Mouse (Mus musculus) heart, adult 2 months (tissue): ENCODE results near the gene Ubqln4. TPM values are rescaled to one million over a fixed set of nuclear protein-coding genes. Genes with fewer than 3 reads are reported as not detected.

Experiments used
- DNase-seq, 2 experiments: peaks; one replicate each; pipeline ENCODE4 v3.0.0; 2021
- H3K27ac ChIP-seq: fragments of 200-600 bp; 2 replicates; pipeline ENCODE4 v1.8.1; 2022
- H3K27me3 ChIP-seq: fragments of 200-500 bp; 2 replicates; pipeline ENCODE4 v1.6.1; 2012; ENCODE audit warnings: mild to moderate bottlenecking, low read length, inconsistent platforms, mixed read lengths; ENCODE audit not compliant: control insufficient read depth, insufficient read depth
- H3K36me3 ChIP-seq: fragments of 200-500 bp; 2 replicates; pipeline ENCODE4 v1.6.1; 2012; ENCODE audit warnings: low read length, inconsistent platforms; ENCODE audit not compliant: control insufficient read depth, insufficient read depth
- H3K4me1 ChIP-seq: fragments of 200-500 bp; 2 replicates; pipeline ENCODE4 v1.6.1; 2011; ENCODE audit warnings: low read length; ENCODE audit not compliant: control insufficient read depth, insufficient read depth
- H3K4me3 ChIP-seq: fragments of 200-600 bp; 2 replicates; pipeline ENCODE4 v1.8.1; 2022
- H3K79me2 ChIP-seq: fragments of 200-500 bp; replicated peaks from 2 replicates; pipeline ENCODE4 v1.6.1; 2012; ENCODE audit warnings: mild to moderate bottlenecking, inconsistent platforms, low read length, moderate library complexity, mixed read lengths; ENCODE audit not compliant: control insufficient read depth, insufficient read depth
- H3K9ac ChIP-seq: fragments of 200-500 bp; 2 replicates; pipeline ENCODE4 v1.6.1; 2012; ENCODE audit warnings: low read depth, mild to moderate bottlenecking, control low read depth, inconsistent platforms, low read length, mixed read lengths
- CTCF ChIP-seq: fragments of 200-600 bp; IDR thresholded peaks from 2 replicates; pipeline ENCODE4 v1.8.1; 2022; ENCODE audit warnings: antibody characterized with exemption, mild to moderate bottlenecking, moderate library complexity
- EP300 ChIP-seq: fragments of 200-500 bp; IDR thresholded peaks from 2 replicates; pipeline ENCODE4 v1.6.1; 2011; ENCODE audit warnings: low read depth, low read length, control low read depth; ENCODE audit not compliant: insufficient read depth
- POLR2A ChIP-seq: fragments of 200-500 bp; IDR thresholded peaks from 2 replicates; pipeline ENCODE4 v1.6.1; 2011; ENCODE audit warnings: mild to moderate bottlenecking, low read depth, low read length, control low read depth; ENCODE audit not compliant: insufficient read depth
- WGBS: fragments of 180-500 bp; shearing (Covaris S2); methylation state at CpG from one replicate; pipeline ENCODE4 v1.1.7; 2018; 5-methylcytosine and 5-hydroxymethylcytosine counted together
- intact Hi-C: fragments of 180-260 bp; cut with DNase I; formaldehyde crosslinking; loops from one replicate; pipeline ENCODE4 v1.15.1; 2025
- polyA plus RNA-seq: library from polyadenylated mRNA; depleted of rRNA; stranded (reverse); fragments of >200 nt; gene quantifications from 2 replicates; pipeline ENCODE4 v1.2.3, GENCODE M21; 2012
- total RNA-seq, 2 experiments: library from RNA; stranded (reverse); gene quantifications; 2 replicates each; pipeline ENCODE4 v1.2.3; 2021

Gene Ubqln4
- total and polyA plus RNA-seq, 3 experiments: 69.3 to 76.5 (median 70.1) TPM

DNA sequence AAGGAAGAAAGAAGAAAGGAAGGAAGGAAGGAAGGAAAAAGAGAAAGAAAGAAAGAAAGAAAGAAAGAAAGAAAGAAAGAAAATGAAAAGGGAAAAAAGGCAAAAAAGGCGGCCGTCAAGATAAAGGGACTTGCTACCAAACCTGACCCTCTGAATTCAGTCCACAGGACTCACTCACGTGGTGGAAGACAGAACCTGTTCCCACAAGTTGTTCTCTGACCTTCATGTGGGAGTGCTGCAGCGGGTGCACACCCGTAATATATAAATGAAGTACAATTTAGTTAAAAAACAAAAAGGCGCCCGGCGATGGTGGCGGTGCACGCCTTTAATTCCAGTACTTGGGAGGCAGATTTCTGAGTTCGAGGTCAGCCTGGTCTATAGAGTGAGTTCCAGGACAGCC is 24.9 kb upstream of the Ubqln4 start:
- intact Hi-C loops: no loop called here
- no peaks in the 10 kb centered on the region for H3K27me3 ChIP-seq
- WGBS: 89% methylated on average over 11 of the region's 11 CpGs
- H3K4me1 ChIP-seq: no peaks in the 10 kb centered on the region; the same call in 1 of the 2 replicates
- no peak for DNase-seq
- H3K79me2 ChIP-seq: no peaks in the 10 kb centered on the region
- no peak overlapping the region for H3K27ac ChIP-seq
- no peak overlapping the region for H3K4me3 ChIP-seq
- H3K36me3 ChIP-seq: no peaks in the 10 kb centered on the region
- H3K9ac ChIP-seq: no peak overlapping the region
- TF ChIP-seq POLR2A (no peak), EP300 (no peak), CTCF (no peak)

DNA sequence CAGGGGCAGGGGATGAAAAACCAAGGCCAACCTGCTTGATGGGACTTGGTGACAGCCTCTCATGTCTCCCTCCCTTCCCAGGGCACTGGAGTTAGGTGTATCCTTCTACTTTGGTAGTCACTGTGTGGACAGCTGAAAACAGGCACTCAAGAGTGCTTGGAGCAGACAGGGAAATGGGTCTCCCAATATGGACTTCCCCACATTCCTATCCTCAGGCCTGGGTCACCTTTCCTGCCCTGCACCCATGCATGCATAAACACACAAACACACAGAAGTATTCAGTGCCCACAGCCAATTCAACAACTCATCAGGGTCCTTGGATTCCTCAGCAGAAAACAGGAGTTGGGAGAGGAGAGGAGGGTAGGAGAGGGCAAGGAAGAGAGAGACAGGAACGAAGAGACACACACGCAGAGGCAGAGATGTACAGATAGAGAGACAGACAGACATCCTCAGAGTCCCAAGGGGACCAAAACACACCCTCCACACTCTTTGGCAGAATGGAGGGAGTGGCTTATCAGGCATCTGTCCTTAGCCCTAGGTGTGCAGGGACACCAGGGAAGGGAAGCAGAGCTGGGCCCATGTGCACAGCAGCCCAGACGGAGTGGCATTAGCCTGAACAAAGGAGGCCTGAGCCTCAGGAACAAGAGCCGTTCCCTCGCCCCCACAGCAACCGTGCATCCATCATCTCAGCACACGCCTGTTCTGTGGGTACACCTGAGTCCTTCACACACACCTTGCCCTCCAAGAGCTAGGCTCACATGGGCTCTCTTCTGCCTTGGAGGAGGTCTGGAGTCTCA is 24.2 kb upstream of the Ubqln4 start:
- no peak for TF ChIP-seq CTCF
- no peaks in the 10 kb centered on the region; the same call in 1 of the 2 replicates for H3K4me1 ChIP-seq
- no peaks in the 10 kb centered on the region for H3K79me2 ChIP-seq
- H3K4me3 ChIP-seq: no peak overlapping the region
- H3K36me3 ChIP-seq: no peaks in the 10 kb centered on the region
- intact Hi-C loops: no loop called here
- no peak overlapping the region for H3K9ac ChIP-seq
- 74% methylated on average over 7 of the region's 7 CpGs for WGBS
- no peak for DNase-seq
- no peaks in the 10 kb centered on the region for H3K27me3 ChIP-seq
- no peak overlapping the region for H3K27ac ChIP-seq

DNA sequence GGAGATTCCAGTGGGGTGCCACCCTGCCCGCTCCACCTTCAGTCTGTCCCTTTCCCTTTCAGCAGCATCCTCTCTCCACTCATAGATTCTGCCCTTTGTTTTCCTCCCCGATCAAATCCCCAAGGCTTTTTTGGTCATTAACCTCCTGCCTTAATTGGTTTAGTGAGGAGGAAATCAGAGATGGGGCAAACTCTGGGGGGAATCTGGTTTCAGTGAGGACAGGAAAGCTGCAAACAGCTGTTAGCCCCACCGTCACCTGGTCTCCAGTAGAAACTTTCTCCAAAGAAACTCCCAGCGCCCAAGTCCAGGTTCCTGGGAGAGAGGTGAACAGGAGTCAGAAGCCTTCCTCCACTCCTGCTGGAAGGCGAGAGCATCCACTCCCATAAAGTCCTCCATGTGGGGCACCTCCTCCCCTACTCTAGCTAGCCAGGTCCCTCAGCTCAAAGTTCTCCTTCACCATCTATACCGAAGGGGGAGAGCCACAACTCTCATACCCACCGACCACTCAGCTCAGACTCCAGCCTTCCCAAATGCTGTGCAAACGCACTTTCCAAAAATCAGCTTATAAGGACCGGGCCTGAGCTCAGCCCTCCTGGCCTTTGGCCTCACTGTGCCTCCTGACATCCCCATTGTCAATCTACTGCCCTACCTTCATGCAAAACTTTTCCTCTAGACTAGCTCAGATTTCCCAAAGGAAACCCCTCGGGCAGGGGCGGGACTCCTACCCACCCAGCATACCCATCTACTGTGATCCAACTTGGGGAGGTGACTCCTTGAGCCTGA is 23.3 kb upstream of the Ubqln4 start:
- Histone ChIP-seq H3K4me1 (no peaks in the 10 kb centered on the region; the same call in 1 of the 2 replicates), H3K9ac (no peak overlapping the region), H3K4me3 (no peak overlapping the region), H3K36me3 (no peaks in the 10 kb centered on the region), H3K79me2 (no peaks in the 10 kb centered on the region), H3K27ac (no peak overlapping the region), H3K27me3 (no peaks in the 10 kb centered on the region)
- TF ChIP-seq POLR2A: no peak
- WGBS: 56% methylated on average over 11 of the region's 11 CpGs
- no peak for DNase-seq
- intact Hi-C loops: no loop called here

DNA sequence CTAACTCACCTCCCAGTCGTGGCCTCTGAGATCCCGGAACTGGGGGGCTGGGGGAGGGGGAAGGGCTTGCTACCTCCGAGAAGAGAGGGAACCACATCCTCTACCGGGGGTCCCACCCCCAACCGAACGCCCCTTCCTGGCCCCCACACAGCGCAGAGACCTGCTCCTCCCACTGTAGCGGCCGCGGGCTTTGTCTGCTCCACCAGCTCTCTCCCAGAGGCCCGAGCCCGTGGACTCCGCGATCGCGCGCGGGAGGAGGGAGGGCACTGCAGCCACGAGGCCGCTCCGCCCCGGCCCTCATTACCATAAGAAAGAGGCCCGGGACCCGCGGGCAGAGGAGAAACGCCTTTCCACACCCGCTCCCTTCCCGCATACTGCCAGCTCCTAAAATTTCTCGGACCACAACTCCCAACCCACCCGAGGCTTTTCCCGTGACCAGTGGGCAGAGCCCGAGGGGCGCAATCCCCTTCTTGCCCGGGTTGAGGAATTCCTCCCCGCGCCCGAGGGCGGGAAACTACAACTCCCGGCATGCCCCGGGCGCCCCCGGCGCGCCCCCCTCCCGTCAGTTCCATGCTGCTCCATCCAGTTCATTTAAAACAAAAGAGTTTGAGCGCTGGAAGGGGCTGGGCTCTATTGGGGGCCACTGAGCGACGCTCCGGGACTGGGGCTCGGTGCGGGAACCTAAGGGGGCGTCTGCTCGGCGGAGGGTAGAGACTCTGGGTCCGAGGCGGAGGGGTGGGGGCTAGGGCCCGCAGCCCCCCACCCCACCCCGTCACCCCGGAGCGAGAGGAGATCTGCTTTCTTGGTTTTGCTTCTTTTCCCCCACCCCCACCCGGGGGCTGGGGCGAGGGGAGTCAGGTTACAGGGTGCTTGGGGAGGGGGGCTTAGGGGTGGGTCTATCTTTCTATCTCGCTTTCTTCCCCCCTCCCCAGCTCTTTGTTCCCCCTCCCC is 21.9 kb upstream of the Ubqln4 start:
- peak overlapping the region; percentile 79 for H3K4me3 ChIP-seq
- peak overlapping the region; percentile 84 for H3K27ac ChIP-seq
- no peaks in the 10 kb centered on the region for H3K79me2 ChIP-seq
- H3K9ac ChIP-seq: peak overlapping the region; percentile 74
- 1% methylated on average over 63 of the region's 63 CpGs for WGBS
- intact Hi-C loops: no loop called here
- H3K36me3 ChIP-seq: no peaks in the 10 kb centered on the region
- H3K27me3 ChIP-seq: no peaks in the 10 kb centered on the region
- TF ChIP-seq POLR2A (no peak), CTCF (no peak), EP300 (no peak)
- H3K4me1 ChIP-seq: 0 out of 2 replicates have a peak, but pooled peaks cover 2% of the 10 kb centered on the region
- DNase-seq: peak; percentile 91 to 94

DNA sequence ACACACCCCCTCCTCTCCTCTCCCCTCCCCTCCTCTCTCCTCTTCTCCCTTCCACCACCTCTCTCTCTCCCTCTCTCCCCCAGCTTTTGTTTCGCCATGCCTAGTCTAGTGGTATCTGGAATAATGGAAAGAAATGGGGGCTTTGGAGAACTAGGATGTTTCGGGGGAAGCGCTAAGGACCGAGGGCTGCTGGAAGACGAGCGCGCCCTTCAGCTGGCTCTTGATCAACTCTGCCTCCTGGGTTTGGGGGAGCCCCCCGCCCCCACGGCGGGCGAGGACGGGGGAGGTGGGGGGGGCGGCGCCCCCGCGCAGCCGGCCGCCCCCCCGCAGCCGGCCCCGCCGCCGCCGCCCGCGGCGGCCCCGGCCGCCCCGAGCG is 21.3 kb upstream of the Ubqln4 start, which contains the start of gene Mex3a:
Mex3a (plus strand) TSS at position 97 of the 376 bp plus-strand sequence.
- DNase-seq: no peak
- WGBS: 5% methylated on average over 13 of the region's 31 CpGs
- H3K36me3 ChIP-seq: no peaks in the 10 kb centered on the region
- intact Hi-C loops: no loop called here
- H3K27me3 ChIP-seq: no peaks in the 10 kb centered on the region
- TF ChIP-seq EP300 (no peak), CTCF (no peak), POLR2A (no peak)
- H3K4me3 ChIP-seq: peak within 1 kb of the TSS; percentile 79
- H3K27ac ChIP-seq: peak within 1 kb of the TSS; percentile 84
- H3K79me2 ChIP-seq: no peaks in the 10 kb centered on the region
- H3K4me1 ChIP-seq: peaks cover 3% of the 10 kb centered on the region; the same call in 1 of the 2 replicates
- H3K9ac ChIP-seq: peak within 1 kb of the TSS; percentile 82
